16 mouse cellular contexts compared by ENCODE assay signal in genomic region chr11:27081188-27081587, GRCm38 (mm10).
"Had no signal": no experiment of that assay in that cellular context is flagged by ENCODE, and none has a peak within 500 bp of the region (broad histone marks: within the 10 kb centered on the region; RNA-seq: fewer than 3 reads in every experiment).

No protein-coding gene starts in this region.

- H3K27me3 ChIP-seq: neural tube, embryonic 13.5 days; neural tube, embryonic 15.5 days; stomach, embryonic 15.5 days had no signal

- H3K27ac ChIP-seq: neural tube, embryonic 13.5 days; neural tube, embryonic 15.5 days; stomach, embryonic 15.5 days; stomach, postnatal 0 days had no signal

- H3K9ac ChIP-seq: neural tube, embryonic 13.5 days; neural tube, embryonic 15.5 days; stomach, embryonic 15.5 days had no signal

- H3K4me2 ChIP-seq: neural tube, embryonic 13.5 days; neural tube, embryonic 15.5 days; stomach, embryonic 15.5 days had no signal

- DNase-seq: retina, postnatal 1 day; right cerebral cortex, adult 18-20 months; right cerebral cortex, postnatal 14 days; right cerebral cortex, postnatal 25 days; right cerebral cortex, postnatal 4 days; spleen, adult 18-20 months; thymus, adult 18-20 months; thymus, adult 2 months; thymus, postnatal 14 days; thymus, postnatal 25 days; thymus, postnatal 36 days; thymus, postnatal 4 days had no signal

- H3K36me3 ChIP-seq: neural tube, embryonic 13.5 days; neural tube, embryonic 15.5 days; stomach, embryonic 15.5 days had no signal

- H3K4me1 ChIP-seq: neural tube, embryonic 13.5 days; neural tube, embryonic 15.5 days; stomach, embryonic 15.5 days had no signal

- H3K4me3 ChIP-seq: neural tube, embryonic 13.5 days; neural tube, embryonic 15.5 days; stomach, embryonic 15.5 days had no signal

- H3K9me3 ChIP-seq: neural tube, embryonic 13.5 days; neural tube, embryonic 15.5 days; stomach, embryonic 15.5 days had no signal
